Mouse (Mus musculus) kidney, adult 2 months (tissue): ENCODE results near the gene Prkce. TPM values are rescaled to one million over a fixed set of nuclear protein-coding genes. Genes with fewer than 3 reads are reported as not detected.

Source experiments
- DNase-seq: peaks from one replicate; pipeline ENCODE4 v3.0.0; 2021
- H3K27ac ChIP-seq: fragments of 200-500 bp; 2 replicates; pipeline ENCODE4 v1.5.1; 2012; ENCODE audit warnings: low read depth, low read length, control low read depth, inconsistent platforms; ENCODE audit not compliant: insufficient read depth
- H3K27me3 ChIP-seq: fragments of 200-500 bp; replicated peaks from 2 replicates; pipeline ENCODE4 v1.6.1; 2012; ENCODE audit warnings: mild to moderate bottlenecking, moderate library complexity, low read length, inconsistent platforms; ENCODE audit not compliant: control insufficient read depth, insufficient read depth
- H3K36me3 ChIP-seq: fragments of 200-500 bp; 2 replicates; pipeline ENCODE4 v1.6.1; 2012; ENCODE audit warnings: mild to moderate bottlenecking, moderate library complexity, low read length, inconsistent platforms; ENCODE audit not compliant: control insufficient read depth, insufficient read depth
- H3K4me1 ChIP-seq: fragments of 200-500 bp; 2 replicates; pipeline ENCODE4 v1.6.1; 2011; ENCODE audit warnings: low read length; ENCODE audit not compliant: control insufficient read depth, insufficient read depth
- H3K4me3 ChIP-seq: fragments of 200-500 bp; 2 replicates; pipeline ENCODE4 v1.5.1; 2011; ENCODE audit warnings: mild to moderate bottlenecking, low read depth, low read length, control low read depth; ENCODE audit not compliant: insufficient read depth
- CTCF ChIP-seq: fragments of 200-500 bp; conservative IDR thresholded peaks from 2 replicates; pipeline ENCODE4 v1.5.1; 2011; ENCODE audit warnings: low read depth, mild to moderate bottlenecking, control low read depth, low read length, moderate library complexity, mixed read lengths; ENCODE audit not compliant: insufficient read depth, insufficient read length
- POLR2A ChIP-seq: fragments of 200-500 bp; IDR thresholded peaks from one replicate; pipeline ENCODE4 v1.6.1; 2011; ENCODE audit warnings: low read depth, low read length, control low read depth
- WGBS: fragments of 180-500 bp; shearing (Covaris S2); methylation state at CpG from one replicate; pipeline ENCODE4 v1.1.7; 2018; 5-methylcytosine and 5-hydroxymethylcytosine counted together
- polyA plus RNA-seq: library from polyadenylated mRNA; depleted of rRNA; stranded (reverse); fragments of >200 nt; gene quantifications from 2 replicates; pipeline ENCODE4 v1.2.3, GENCODE M21; 2012

The Prkce gene
- polyA plus RNA-seq, 1 experiment, result 6.1 TPM

DNA sequence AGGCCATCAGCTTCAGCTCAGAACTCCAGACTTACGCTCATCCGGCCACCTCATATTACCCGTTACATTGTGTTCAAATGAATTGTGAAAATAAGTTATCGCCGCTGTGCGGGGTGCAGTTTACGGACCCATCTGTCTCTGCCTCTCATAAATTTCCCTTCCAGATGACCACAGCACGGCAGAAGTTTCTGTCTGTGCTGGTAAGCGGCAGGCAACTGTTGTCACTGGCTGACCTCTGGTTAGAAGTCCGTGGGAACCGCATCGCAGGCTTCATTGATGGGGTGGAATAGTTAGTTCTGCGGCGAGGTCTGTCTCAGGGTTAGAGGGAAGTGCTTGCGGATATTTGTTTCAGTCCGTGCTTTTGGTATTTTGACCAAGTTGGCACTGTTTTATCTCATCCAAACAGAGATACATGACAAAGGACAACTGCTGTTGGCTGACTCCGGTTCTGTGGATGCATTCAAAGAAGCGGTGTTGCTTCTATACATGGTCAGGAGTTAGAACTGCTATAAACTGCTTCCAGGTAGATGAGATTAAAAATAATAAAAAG lies 372.4 kb downstream of the Prkce start:
- Histone ChIP-seq H3K4me1 (no peaks in the 10 kb centered on the region), H3K27ac (no peak overlapping the region), H3K36me3 (no peaks in the 10 kb centered on the region), H3K27me3 (no peaks in the 10 kb centered on the region), H3K4me3 (no peak overlapping the region)
- DNase-seq, result peak; percentile 53
- WGBS, result 75% methylated on average over 18 of the region's 18 CpGs
- TF ChIP-seq CTCF (no peak), POLR2A (no peak)

DNA sequence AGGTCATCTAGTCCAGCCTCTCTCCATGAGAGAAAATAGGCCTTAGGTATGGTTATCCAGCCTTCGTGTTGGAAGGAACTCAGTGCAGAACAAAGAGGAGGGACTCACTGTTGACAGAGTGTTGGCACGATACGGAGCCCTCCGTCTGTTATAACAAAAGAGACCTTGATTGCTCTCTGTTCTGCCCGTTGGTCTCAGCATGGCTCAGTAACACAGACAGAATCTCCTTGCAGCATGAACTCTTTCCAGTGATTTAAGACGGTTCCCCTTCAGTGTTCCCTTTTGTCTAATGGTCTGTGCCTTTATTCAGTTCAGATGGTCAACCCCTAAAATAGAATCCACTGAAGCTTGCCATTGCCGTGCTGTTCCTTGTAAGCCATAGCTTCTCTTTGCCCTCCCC lies 378.9 kb downstream of the Prkce start:
- TF ChIP-seq POLR2A (no peak), CTCF (no peak)
- WGBS, result 71% methylated on average over 7 of the region's 7 CpGs
- no peak overlapping the region for H3K4me3 ChIP-seq
- H3K27ac ChIP-seq, result no peak overlapping the region
- H3K27me3 ChIP-seq, result no peaks in the 10 kb centered on the region
- DNase-seq, result no peak
- peaks cover 5% of the 10 kb centered on the region; the same call in 1 of the 2 replicates for H3K4me1 ChIP-seq
- H3K36me3 ChIP-seq, result no peaks in the 10 kb centered on the region

DNA sequence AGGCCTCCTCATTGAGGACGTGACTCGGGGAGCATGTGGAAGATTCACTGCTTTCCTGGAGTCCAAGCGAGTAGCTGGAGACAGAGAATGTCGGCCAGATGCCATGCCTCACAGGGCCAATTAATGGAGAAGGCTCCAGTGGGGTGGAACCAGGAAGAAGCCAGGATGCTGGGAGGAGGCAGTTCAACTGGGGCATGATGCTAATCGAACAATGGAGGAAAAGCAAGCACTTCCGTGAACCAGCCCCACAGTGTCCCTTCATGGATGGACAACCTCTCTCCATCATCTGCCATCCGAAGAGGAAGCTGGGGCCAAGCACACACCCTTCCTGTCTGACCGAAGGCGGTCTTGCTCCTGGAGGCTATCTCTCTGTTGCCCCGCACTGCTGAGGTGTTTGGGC lies 381.5 kb downstream of the Prkce start:
- no peaks in the 10 kb centered on the region for H3K36me3 ChIP-seq
- peak; percentile 68 for DNase-seq
- peaks cover 5% of the 10 kb centered on the region; the same call in 1 of the 2 replicates for H3K4me1 ChIP-seq
- WGBS, result 61% methylated on average over 10 of the region's 10 CpGs
- TF ChIP-seq POLR2A (no peak), CTCF (no peak)
- no peak overlapping the region for H3K27ac ChIP-seq
- no peaks in the 10 kb centered on the region for H3K27me3 ChIP-seq
- no peak overlapping the region for H3K4me3 ChIP-seq

DNA sequence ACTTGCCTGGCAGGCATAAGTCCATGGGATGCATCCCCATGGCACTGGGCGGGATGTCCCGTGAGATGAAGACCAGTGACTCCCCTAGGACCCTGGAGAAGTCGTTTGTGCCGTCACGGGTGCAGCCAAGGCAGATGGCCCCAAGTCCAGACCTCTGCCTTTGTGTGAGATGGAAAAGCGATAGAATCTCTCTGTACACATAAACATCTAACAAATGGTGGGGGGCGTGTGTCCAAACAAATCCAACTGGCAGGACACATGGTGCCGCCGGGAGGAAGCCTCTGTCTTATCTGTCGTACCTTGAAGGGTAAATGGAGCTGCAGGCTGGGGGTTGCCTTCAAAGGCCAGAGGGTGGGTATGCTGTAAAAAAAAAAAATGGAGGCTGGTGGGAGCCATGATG lies 384.0 kb downstream of the Prkce start:
- Histone ChIP-seq H3K4me3 (no peak overlapping the region), H3K36me3 (no peaks in the 10 kb centered on the region), H3K4me1 (peaks cover 5% of the 10 kb centered on the region; the same call in 1 of the 2 replicates), H3K27me3 (no peaks in the 10 kb centered on the region), H3K27ac (no peak overlapping the region)
- TF ChIP-seq CTCF (no peak), POLR2A (no peak)
- no peak for DNase-seq
- WGBS, result 86% methylated on average over 10 of the region's 10 CpGs

DNA sequence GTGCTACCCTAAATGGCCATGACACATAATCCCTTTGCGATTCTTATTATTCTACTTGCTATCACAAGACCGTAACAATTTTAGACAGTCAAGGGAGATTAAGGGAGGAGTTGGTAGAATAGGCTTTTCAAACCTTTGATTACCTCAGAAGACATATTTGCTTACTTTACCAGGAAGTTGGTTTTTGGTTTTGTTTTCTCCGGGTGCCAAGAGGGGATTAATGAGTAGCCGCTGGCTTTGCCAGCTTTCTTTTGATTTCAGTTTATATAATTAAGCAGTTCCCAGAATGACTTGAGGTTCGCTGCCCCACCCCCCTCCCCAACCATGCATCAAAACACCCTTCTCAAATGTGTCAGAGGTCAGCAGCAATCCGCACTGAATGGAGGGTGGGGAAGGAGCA lies 384.4 kb downstream of the Prkce start:
- Histone ChIP-seq H3K27me3 (no peaks in the 10 kb centered on the region), H3K36me3 (no peaks in the 10 kb centered on the region), H3K4me1 (peaks cover 5% of the 10 kb centered on the region; the same call in 1 of the 2 replicates), H3K27ac (no peak overlapping the region), H3K4me3 (no peak overlapping the region)
- no peak for TF ChIP-seq POLR2A
- WGBS, result 54% methylated on average over 6 of the region's 6 CpGs
- peak; percentile 42 for DNase-seq

DNA sequence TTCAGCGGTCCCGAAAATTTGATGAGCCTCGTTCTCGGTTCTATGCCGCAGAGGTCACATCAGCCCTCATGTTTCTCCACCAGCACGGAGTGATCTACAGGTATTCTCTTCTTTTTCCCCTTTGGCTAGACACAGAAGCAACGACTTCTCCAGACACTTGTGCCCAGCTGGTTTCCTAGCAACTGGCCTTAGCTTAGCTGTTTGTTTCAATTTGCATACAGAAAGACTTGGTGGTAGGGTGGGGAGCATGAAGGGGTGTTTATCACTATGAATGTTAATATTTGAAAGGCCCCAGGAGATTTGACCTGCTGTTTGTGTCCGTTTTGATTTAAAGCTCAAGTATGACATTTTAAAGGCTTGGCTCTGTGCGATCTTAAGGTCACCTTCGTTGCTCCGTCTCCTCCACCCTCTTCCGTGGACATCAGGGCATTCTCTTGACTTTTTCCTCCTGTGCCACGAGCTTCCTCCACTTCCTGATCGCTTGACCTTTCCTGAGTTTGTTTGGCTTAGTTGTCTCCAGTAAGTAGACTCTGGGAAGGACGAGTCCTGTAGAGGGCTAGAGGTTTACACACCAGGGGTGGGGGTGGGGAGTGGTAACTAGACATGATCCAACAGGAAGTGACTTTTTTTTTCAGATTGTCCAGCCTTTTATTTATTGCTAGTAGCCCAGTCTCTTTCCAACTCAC lies 391.8 kb downstream of the Prkce start:
- Histone ChIP-seq H3K36me3 (no peaks in the 10 kb centered on the region), H3K27me3 (no peaks in the 10 kb centered on the region), H3K27ac (peak overlapping the region; percentile 43; the same call in 1 of the 2 replicates), H3K4me1 (peaks cover 4% of the 10 kb centered on the region), H3K4me3 (no peak overlapping the region)
- 51% methylated on average over 15 of the region's 15 CpGs for WGBS
- peak; percentile 82 for DNase-seq
- TF ChIP-seq POLR2A (no peak), CTCF (no peak)

DNA sequence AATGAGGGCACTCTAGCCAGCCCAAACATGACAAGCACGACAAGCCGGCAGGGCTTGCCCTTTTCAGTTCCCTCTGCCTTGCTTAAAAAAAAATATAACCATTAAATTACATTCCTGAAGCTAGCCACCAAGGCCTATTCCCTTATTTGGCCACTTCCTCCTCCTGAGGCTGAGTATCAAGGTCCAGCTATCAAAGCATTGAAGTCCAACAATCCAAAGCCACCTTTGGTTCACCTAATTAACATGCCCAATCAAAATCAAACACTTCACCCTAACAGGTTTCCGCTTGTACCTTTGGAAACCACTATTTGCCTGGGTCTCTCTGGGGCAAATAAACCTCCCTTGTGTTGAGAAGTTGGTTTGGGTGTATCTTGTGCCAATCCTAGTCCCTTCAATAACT lies 392.9 kb downstream of the Prkce start:
- no peak overlapping the region for H3K27ac ChIP-seq
- WGBS, result 33% methylated on average over 3 of the region's 3 CpGs

More for the DNA sequence above, 392.9 kb downstream of the Prkce start:
- no peak for TF ChIP-seq POLR2A
- TF ChIP-seq CTCF, result no peak
- no peak overlapping the region for H3K4me3 ChIP-seq
- peaks cover 4% of the 10 kb centered on the region for H3K4me1 ChIP-seq
- no peaks in the 10 kb centered on the region for H3K36me3 ChIP-seq
- DNase-seq, result peak; percentile 37
- H3K27me3 ChIP-seq, result no peaks in the 10 kb centered on the region
